Mouse (Mus musculus): ENCODE measurements around the gene Nhej1. TPM values are rescaled to one million over a fixed set of nuclear protein-coding genes. Genes with fewer than 3 reads are reported as not detected.

Nhej1 gene
- polyA plus RNA-seq, 1 experiment from 2014 or later: 12.1 TPM

DNA sequence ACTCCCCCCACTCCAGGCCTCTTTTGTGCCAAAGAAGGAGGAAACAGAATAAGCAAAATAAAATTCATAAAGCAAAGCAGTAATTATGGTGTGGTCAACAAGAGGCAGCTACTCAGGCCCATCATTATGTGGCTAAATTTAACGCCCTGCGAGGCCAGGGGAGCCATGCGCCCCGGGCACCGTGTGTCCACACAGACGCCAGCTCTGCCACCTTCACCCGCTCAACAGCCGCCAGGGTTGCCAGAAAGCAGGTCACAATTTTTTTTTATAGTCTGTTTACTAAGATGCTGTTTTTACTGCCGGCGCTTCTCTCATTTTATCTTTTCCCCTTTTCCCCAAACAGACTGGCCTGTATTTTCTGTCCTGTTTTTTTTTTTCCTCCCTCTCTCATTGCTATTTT is 93.0 kb downstream of the Nhej1 start:
- no peaks in the 10 kb centered on the region for H3K9me3 ChIP-seq (ENCODE audit: control insufficient read depth, low read length)
- no peak overlapping the region for H3K9ac ChIP-seq (ENCODE audit: low read length)
- no peak overlapping the region for H3K4me3 ChIP-seq (ENCODE audit: low read depth, low read length)
- H3K4me1 ChIP-seq (ENCODE audit: control insufficient read depth, insufficient read depth, low read length): no peaks in the 10 kb centered on the region
- no peaks in the 10 kb centered on the region for H3K27me3 ChIP-seq (ENCODE audit: control insufficient read depth, insufficient read depth, low read length)
- no peaks in the 10 kb centered on the region for H3K36me3 ChIP-seq (ENCODE audit: control insufficient read depth, insufficient read depth, low read length)
- H3K4me2 ChIP-seq (ENCODE audit: low read depth): no peak overlapping the region
- no peak for DNase-seq (ENCODE audit: low spot score)
- H3K27ac ChIP-seq (ENCODE audit: low read depth, low read length): no peak overlapping the region
- 93% methylated on average over 10 of the region's 10 CpGs for WGBS
- no peak for ATAC-seq (ENCODE audit: insufficient read depth, low FRiP score, low TSS enrichment)

DNA sequence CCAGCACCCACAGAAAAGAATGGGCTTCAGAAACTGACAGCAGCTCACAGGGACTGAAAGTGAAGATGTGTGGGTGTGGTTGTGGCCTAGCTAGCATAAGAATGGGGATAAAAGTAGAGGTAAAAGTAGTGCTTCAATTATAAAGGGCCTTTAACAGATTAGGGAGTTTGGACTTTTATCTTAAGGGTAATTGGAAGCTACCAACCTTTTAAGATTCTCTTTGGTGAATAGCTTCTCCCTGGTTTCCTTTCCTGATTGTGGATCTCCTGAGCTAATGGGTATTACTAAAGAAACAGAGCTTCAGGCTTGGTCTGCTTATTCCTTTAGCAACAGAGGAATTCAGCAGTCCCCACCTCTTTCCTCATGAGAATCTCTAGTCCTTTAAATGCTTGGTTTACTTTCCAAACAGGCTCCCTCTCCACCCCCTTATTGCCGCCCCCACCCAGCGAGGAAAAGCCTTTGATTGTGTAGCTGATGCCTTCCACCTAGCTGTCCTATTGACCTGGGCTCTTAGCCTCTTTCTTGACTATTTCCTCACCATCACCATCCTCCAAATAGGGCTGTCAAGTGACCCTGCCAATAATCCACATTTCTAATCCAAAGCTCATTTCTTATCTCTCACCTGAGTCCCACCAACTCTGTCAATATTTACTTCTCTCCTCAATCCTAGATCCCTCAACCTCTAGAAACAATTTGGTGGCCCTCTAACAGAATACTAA is 97.8 kb downstream of the Nhej1 start:
- no peak overlapping the region for H3K9ac ChIP-seq (ENCODE audit: low read length)
- no peaks in the 10 kb centered on the region for H3K9me3 ChIP-seq (ENCODE audit: control insufficient read depth, low read length)
- H3K27ac ChIP-seq (ENCODE audit: low read depth, low read length): no peak overlapping the region
- no peaks in the 10 kb centered on the region for H3K27me3 ChIP-seq (ENCODE audit: control insufficient read depth, insufficient read depth, low read length)
- H3K4me2 ChIP-seq (ENCODE audit: low read depth): no peak overlapping the region
- H3K36me3 ChIP-seq (ENCODE audit: control insufficient read depth, insufficient read depth, low read length): no peaks in the 10 kb centered on the region
- H3K4me1 ChIP-seq (ENCODE audit: control insufficient read depth, insufficient read depth, low read length): no peaks in the 10 kb centered on the region
- WGBS: 38% methylated on average over 2 of the region's 2 CpGs
- no peak for DNase-seq (ENCODE audit: low spot score)
- H3K4me3 ChIP-seq (ENCODE audit: low read depth, low read length): no peak overlapping the region
- ATAC-seq (ENCODE audit: insufficient read depth, low FRiP score, low TSS enrichment): no peak

DNA sequence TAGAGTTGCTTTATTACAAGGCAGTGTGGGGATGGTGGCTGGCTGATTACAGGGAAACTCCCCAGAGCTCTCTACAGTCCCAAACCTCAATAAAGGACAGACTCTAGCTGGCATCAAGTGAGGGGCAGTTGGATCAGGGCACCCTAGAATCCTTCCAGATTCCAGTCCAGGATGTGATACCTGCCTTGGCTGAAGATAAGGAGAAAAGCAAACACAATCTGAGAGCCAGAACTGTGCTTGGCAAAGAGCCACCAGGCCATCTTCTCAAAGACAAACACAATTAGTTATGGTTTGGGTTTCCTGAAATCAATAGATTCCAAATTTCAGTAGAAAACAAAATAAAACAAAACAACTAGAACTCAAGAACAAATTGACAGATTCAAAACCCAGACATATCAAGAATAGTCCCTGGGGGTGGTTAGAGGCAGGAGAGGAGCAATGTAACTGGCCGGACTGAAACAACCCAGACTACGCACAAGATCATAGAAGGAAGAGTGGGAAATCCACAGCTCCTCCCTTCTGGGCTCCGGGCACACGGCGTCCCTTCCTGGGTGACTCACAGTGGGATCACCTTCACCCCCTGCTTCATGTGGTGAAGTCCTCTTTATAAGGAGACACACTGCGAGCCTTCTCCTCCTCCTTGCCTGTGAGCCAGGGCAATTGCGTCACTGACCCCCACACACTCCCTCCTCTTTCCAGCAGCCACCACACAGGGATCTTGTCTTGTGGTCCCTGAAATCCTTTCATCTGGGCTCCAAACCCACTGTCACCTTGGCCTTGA is 100.4 kb downstream of the Nhej1 start:
- 86% methylated on average over 7 of the region's 7 CpGs for WGBS
- H3K4me3 ChIP-seq (ENCODE audit: low read depth, low read length): no peak overlapping the region

DNA sequence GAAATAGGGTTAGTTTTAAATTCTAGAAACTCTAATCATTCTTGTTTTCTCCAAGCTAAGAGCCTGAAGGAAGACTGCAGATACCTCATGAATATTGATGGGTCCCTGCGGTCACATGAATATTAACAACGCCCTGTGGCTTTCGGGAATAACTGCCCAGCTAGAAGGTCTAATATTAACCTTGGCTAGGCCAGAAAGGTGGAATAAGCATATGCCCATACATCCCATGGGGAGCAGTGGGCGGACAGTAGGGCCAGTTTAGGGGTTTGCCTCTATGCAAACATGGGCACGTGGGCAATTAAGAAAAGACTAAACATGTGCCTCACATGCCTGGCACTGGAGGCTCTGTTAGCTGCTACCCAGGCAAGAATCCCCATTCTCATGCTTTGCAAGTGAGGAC is 102.8 kb downstream of the Nhej1 start:
- Histone ChIP-seq H3K36me3 (ENCODE audit: control insufficient read depth, insufficient read depth, low read length) (no peaks in the 10 kb centered on the region), H3K9ac (ENCODE audit: low read length) (no peak overlapping the region), H3K4me1 (ENCODE audit: control insufficient read depth, insufficient read depth, low read length) (no peaks in the 10 kb centered on the region), H3K4me3 (ENCODE audit: low read depth, low read length) (no peak overlapping the region), H3K9me3 (ENCODE audit: control insufficient read depth, low read length) (no peaks in the 10 kb centered on the region), H3K4me2 (ENCODE audit: low read depth) (no peak overlapping the region), H3K27ac (ENCODE audit: low read depth, low read length) (no peak overlapping the region), H3K27me3 (ENCODE audit: control insufficient read depth, insufficient read depth, low read length) (no peaks in the 10 kb centered on the region)
- ATAC-seq (ENCODE audit: insufficient read depth, low FRiP score, low TSS enrichment): no peak
- DNase-seq (ENCODE audit: low spot score): no peak
- WGBS: 52% methylated on average over 5 of the region's 5 CpGs

More for the DNA sequence above, 100.4 kb downstream of the Nhej1 start:
- no peak overlapping the region for H3K4me2 ChIP-seq (ENCODE audit: low read depth)
- H3K27ac ChIP-seq (ENCODE audit: low read depth, low read length): no peak overlapping the region
- no peaks in the 10 kb centered on the region for H3K36me3 ChIP-seq (ENCODE audit: control insufficient read depth, insufficient read depth, low read length)
- H3K4me1 ChIP-seq (ENCODE audit: control insufficient read depth, insufficient read depth, low read length): no peaks in the 10 kb centered on the region
- ATAC-seq (ENCODE audit: insufficient read depth, low FRiP score, low TSS enrichment) (no peak), DNase-seq (ENCODE audit: low spot score) (no peak)
- no peaks in the 10 kb centered on the region for H3K9me3 ChIP-seq (ENCODE audit: control insufficient read depth, low read length)
- no peaks in the 10 kb centered on the region for H3K27me3 ChIP-seq (ENCODE audit: control insufficient read depth, insufficient read depth, low read length)
- H3K9ac ChIP-seq (ENCODE audit: low read length): no peak overlapping the region

DNA sequence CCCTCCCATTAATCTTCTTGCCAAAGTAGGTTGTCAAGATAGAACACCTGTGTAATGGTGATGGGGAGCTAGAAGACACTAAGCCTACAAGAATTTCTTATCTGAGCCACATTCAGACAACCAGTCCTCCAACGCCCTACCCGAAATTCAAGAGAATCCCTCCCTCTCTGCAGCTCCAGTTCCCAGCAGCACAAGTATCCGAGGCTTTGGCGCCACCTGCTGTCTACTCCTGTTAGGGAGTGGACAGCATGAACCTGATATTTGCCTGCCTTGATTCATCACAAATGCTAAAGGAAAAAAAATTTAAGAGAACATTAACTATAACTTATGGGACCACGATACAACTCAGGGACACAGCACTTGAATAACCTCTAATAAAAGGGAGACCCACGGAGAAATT is 108.2 kb downstream of the Nhej1 start:
- WGBS: 8% methylated on average over 6 of the region's 6 CpGs

DNA sequence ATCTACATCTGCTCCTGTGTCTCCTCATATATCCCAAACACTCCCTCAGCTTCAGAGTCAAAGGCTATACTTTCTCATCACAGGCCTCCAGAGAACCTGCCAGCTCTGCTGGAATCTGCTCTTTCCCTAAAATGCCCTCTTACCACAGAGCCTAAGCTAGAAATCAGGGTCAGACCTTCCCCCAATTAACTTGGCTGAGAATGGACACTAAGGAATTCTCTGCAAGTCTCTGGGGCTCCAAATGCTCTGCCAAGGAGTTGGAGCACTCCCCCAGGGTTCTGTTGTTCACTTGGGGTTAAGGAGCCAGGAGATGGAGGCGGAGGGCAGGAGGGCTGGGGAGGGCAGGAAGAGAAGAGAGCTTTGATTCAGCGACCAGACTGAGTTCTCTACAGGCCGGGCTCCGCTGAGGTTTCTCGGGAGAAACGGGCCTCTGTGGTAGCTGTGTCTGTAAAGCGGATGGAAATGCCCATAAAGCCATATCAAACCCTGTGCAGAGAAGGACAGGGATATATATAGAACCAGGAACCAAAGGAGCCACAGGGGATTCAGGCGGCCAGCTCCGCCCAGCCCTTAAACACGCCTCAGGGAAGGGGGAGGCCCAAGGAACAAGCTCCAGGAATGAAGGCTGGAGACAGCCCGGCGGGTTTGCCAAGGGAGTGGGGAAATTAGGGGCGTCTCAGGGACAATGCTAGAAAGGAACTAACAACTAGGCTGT is 109.3 kb downstream of the Nhej1 start:
- H3K4me2 ChIP-seq (ENCODE audit: low read depth): no peak overlapping the region
- H3K27me3 ChIP-seq (ENCODE audit: control insufficient read depth, insufficient read depth, low read length): no peaks in the 10 kb centered on the region
- no peak overlapping the region for H3K27ac ChIP-seq (ENCODE audit: low read depth, low read length)
- H3K36me3 ChIP-seq (ENCODE audit: control insufficient read depth, insufficient read depth, low read length): no peaks in the 10 kb centered on the region
- no peak overlapping the region for H3K4me3 ChIP-seq (ENCODE audit: low read depth, low read length)
- H3K9me3 ChIP-seq (ENCODE audit: control insufficient read depth, low read length): no peaks in the 10 kb centered on the region
- DNase-seq (ENCODE audit: low spot score) (no peak), ATAC-seq (ENCODE audit: insufficient read depth, low FRiP score, low TSS enrichment) (no peak)
- WGBS: 19% methylated on average over 13 of the region's 13 CpGs
- no peak overlapping the region for H3K9ac ChIP-seq (ENCODE audit: low read length)
- H3K4me1 ChIP-seq (ENCODE audit: control insufficient read depth, insufficient read depth, low read length): no peaks in the 10 kb centered on the region

More for the DNA sequence above, 108.2 kb downstream of the Nhej1 start:
- ATAC-seq (ENCODE audit: insufficient read depth, low FRiP score, low TSS enrichment) (no peak), DNase-seq (ENCODE audit: low spot score) (peak; percentile 86)
- H3K4me1 ChIP-seq (ENCODE audit: control insufficient read depth, insufficient read depth, low read length): no peaks in the 10 kb centered on the region
- H3K27ac ChIP-seq (ENCODE audit: low read depth, low read length): no peak overlapping the region
- no peaks in the 10 kb centered on the region for H3K9me3 ChIP-seq (ENCODE audit: control insufficient read depth, low read length)
- H3K9ac ChIP-seq (ENCODE audit: low read length): no peak overlapping the region
- no peaks in the 10 kb centered on the region for H3K36me3 ChIP-seq (ENCODE audit: control insufficient read depth, insufficient read depth, low read length)
- H3K27me3 ChIP-seq (ENCODE audit: control insufficient read depth, insufficient read depth, low read length): no peaks in the 10 kb centered on the region
- H3K4me2 ChIP-seq (ENCODE audit: low read depth): no peak overlapping the region
- no peak overlapping the region for H3K4me3 ChIP-seq (ENCODE audit: low read depth, low read length)

DNA sequence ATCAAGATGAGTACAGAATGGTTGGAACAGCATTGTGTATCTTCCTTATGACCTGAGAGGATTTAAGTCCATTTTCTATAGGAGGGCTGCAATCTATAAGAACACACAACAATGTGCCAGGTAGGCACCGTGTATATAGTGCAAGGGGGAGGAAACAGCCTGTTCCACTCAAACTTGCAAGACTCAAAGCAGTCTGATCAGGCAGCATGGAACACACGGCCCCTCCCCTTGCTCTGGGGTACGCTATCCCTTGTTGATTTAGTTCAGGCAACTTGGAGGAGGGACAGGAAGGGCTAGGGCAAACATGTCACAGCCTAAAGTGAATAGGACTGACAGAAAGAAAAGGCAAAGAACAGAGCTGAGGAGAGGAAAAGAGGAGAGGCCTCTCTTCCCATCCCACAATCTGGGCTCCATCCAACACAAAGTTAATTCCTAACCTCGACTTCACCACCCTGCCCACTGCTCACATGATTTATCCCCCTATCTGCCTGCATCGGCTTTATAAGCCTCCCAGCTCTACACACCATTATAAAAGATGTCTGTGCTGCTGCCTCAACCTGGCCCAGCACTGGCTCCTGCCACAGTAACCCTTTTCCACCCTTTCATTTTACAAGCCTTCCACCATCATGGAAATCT is 110.7 kb downstream of the Nhej1 start:
- Histone ChIP-seq H3K27me3 (ENCODE audit: control insufficient read depth, insufficient read depth, low read length) (no peaks in the 10 kb centered on the region), H3K4me2 (ENCODE audit: low read depth) (no peak overlapping the region), H3K27ac (ENCODE audit: low read depth, low read length) (no peak overlapping the region), H3K4me3 (ENCODE audit: low read depth, low read length) (no peak overlapping the region), H3K4me1 (ENCODE audit: control insufficient read depth, insufficient read depth, low read length) (no peaks in the 10 kb centered on the region), H3K9me3 (ENCODE audit: control insufficient read depth, low read length) (no peaks in the 10 kb centered on the region), H3K36me3 (ENCODE audit: control insufficient read depth, insufficient read depth, low read length) (no peaks in the 10 kb centered on the region), H3K9ac (ENCODE audit: low read length) (no peak overlapping the region)
- no peak for ATAC-seq (ENCODE audit: insufficient read depth, low FRiP score, low TSS enrichment)
- DNase-seq (ENCODE audit: low spot score): no peak
- WGBS: 56% methylated on average over 5 of the region's 5 CpGs

DNA sequence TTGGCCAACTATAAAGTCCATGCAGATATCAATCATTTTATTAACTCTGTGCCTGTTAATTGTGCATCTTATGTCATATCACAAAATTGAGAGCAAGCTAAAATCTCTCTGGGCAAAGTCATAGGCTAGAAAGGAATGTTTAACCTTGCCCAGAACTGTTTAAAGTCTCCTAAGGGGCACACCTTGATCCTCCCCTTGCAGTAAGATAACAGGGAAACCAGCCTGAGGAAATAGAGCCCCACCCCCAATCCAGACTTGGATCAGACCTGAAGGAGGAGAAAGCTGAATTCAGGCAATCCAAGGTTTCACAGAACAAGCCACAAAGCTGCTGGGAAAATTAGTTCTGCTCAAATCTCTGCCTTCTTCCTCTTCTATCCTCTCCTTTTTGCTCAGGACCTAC is 114.2 kb downstream of the Nhej1 start:
- no peak overlapping the region for H3K9ac ChIP-seq (ENCODE audit: low read length)
- H3K4me2 ChIP-seq (ENCODE audit: low read depth): no peak overlapping the region
- H3K36me3 ChIP-seq (ENCODE audit: control insufficient read depth, insufficient read depth, low read length): no peaks in the 10 kb centered on the region
- DNase-seq (ENCODE audit: low spot score): no peak
- no peak overlapping the region for H3K4me3 ChIP-seq (ENCODE audit: low read depth, low read length)
- H3K27ac ChIP-seq (ENCODE audit: low read depth, low read length): no peak overlapping the region
- H3K4me1 ChIP-seq (ENCODE audit: control insufficient read depth, insufficient read depth, low read length): no peaks in the 10 kb centered on the region
- no peaks in the 10 kb centered on the region for H3K27me3 ChIP-seq (ENCODE audit: control insufficient read depth, insufficient read depth, low read length)
- no peaks in the 10 kb centered on the region for H3K9me3 ChIP-seq (ENCODE audit: control insufficient read depth, low read length)
- ATAC-seq (ENCODE audit: insufficient read depth, low FRiP score, low TSS enrichment): no peak

Data from neural tube, embryonic 11.5 days (tissue).